Mouse (Mus musculus) liver, embryonic 12.5 days (tissue): ENCODE results near the gene Pik3ap1. TPM values are rescaled to one million over a fixed set of nuclear protein-coding genes. Genes with fewer than 3 reads are reported as not detected.

Experiments
- ATAC-seq: fragments of 200-750 bp; cut with Nextera tagmentation; 2 replicates; pipeline ENCODE4 v1.8.0; 2017; ENCODE audit warnings: moderate number of reproducible peaks, mild to moderate bottlenecking, moderate library complexity
- H3K27ac ChIP-seq: fragments of 300-500 bp; sonication (generic); 2 replicates; pipeline ENCODE4 v1.5.1; 2016; ENCODE audit warnings: mild to moderate bottlenecking
- H3K27me3 ChIP-seq: fragments of 300-500 bp; sonication (generic); replicated peaks from 2 replicates; pipeline ENCODE4 v1.6.1; 2016; ENCODE audit warnings: mild to moderate bottlenecking, moderate library complexity
- H3K36me3 ChIP-seq: fragments of 300-500 bp; sonication (generic); 2 replicates; pipeline ENCODE4 v1.6.1; 2016; ENCODE audit warnings: mild to moderate bottlenecking, moderate library complexity
- H3K4me1 ChIP-seq: fragments of 300-500 bp; sonication (generic); 2 replicates; pipeline ENCODE4 v1.6.1; 2016
- H3K4me2 ChIP-seq: fragments of 300-500 bp; sonication (generic); 2 replicates; pipeline ENCODE4 v1.6.1; 2016; ENCODE audit warnings: mild to moderate bottlenecking, moderate library complexity
- H3K4me3 ChIP-seq: fragments of 300-500 bp; sonication (generic); 2 replicates; pipeline ENCODE4 v1.5.1; 2016; ENCODE audit warnings: mild to moderate bottlenecking, moderate library complexity
- H3K9ac ChIP-seq: fragments of 300-500 bp; sonication (generic); 2 replicates; pipeline ENCODE4 v1.6.1; 2016; ENCODE audit warnings: mild to moderate bottlenecking, moderate library complexity
- H3K9me3 ChIP-seq: fragments of 300-500 bp; sonication (generic); replicated peaks from 2 replicates; pipeline ENCODE4 v1.6.1; 2016; ENCODE audit warnings: mild to moderate bottlenecking, moderate library complexity
- WGBS: fragments of 180-500 bp; shearing (Covaris S2); methylation state at CpG from one replicate; pipeline ENCODE4 v1.1.7; 2016; ENCODE audit not compliant: insufficient replicate concordance; 5-methylcytosine and 5-hydroxymethylcytosine counted together
- polyA plus RNA-seq: library from polyadenylated mRNA; unstranded; fragments of >200 nt; fragmentation: Nextera tagmentation; extraction: Ambion mirVana; gene quantifications from 2 replicates; pipeline ENCODE4 v1.2.1, GENCODE M21; 2016

Gene Pik3ap1
- polyA plus RNA-seq, 1 experiment from 2014 or later: 6.0 TPM

DNA sequence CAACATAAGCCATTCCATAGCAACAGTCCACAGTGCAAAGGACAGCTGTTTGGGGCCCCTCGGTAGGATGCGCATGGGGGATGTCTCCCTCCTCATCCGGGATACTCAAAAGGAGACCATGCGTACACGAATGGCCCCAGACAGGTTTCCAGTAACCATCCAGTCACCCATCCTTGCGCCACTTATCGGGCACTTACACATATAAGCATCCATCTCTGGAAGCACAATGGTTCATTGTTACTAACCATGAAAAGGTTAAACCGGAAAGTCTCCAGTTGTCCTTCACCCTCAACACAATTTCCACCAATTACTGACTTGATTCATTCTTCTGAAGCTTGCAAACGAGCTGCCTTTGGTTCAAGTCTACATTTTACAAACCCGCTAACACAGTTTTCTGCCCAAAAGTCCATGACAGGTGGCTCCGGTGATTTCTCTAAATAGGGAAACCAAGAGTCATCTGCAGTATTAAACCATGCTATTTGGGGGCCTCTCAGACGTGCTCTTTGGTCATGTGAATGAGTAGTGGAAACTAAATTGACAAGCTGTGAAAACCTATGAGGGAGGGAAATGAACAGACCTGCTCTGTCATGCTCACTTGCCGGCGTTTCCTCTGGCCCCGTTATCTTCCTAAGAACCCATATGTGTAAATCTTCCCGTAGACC is 18.6 kb downstream of the Pik3ap1 start:
- Histone ChIP-seq H3K27ac (no peak overlapping the region), H3K4me3 (no peak overlapping the region), H3K9me3 (no peaks in the 10 kb centered on the region), H3K9ac (no peak overlapping the region), H3K4me1 (0 out of 2 replicates have a peak, but pooled peaks cover 2% of the 10 kb centered on the region), H3K4me2 (no peak overlapping the region), H3K27me3 (no peaks in the 10 kb centered on the region), H3K36me3 (no peaks in the 10 kb centered on the region)
- 67% methylated on average over 16 of the region's 16 CpGs for WGBS
- no peak for ATAC-seq

DNA sequence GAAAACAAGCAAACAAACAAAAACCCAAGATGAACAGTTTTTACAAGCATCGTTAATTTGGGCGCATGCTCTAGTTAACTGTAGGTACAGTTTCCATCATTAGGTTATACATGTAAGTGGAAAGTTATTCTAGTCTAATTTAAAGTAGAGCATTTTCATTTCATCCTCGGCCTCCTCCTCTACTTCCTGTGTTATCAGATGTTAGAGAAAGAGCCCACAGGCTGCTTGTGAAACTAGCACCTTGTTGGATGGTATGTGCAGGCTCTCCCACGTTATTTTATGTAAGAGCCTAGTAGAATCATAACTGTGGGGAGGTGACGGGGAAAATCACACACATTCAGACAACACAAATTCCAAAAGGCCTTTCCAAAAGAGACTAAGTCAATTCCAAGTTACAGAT is 19.3 kb downstream of the Pik3ap1 start:
- Histone ChIP-seq H3K9me3 (no peaks in the 10 kb centered on the region), H3K9ac (no peak overlapping the region), H3K36me3 (no peaks in the 10 kb centered on the region), H3K27me3 (no peaks in the 10 kb centered on the region), H3K4me2 (no peak overlapping the region), H3K4me1 (0 out of 2 replicates have a peak, but pooled peaks cover 2% of the 10 kb centered on the region), H3K4me3 (no peak overlapping the region), H3K27ac (no peak overlapping the region)
- no peak for ATAC-seq
- WGBS: 62% methylated on average over 5 of the region's 5 CpGs

DNA sequence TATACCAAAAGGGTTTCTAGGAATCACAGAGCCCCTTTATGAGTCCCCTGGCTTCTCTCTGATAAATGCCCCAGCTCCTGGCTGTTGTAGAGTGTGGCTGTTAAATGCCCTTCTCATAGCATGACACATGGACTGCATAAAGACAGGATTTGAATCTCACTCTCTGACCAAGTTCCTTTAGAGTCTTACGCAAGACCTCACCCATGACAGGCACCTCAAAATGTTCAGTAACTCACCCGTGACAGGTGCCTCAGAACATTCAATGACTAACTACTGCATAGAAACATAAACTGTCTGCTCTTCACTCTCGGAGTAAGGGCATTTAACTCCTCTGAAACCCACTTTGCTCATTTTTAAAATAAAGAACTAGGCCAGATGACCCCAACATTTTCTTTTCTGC is 20.4 kb downstream of the Pik3ap1 start:
- no peaks in the 10 kb centered on the region for H3K9me3 ChIP-seq
- H3K27ac ChIP-seq: no peak overlapping the region
- WGBS: 55% methylated on average over 3 of the region's 3 CpGs
- 0 out of 2 replicates have a peak, but pooled peaks cover 2% of the 10 kb centered on the region for H3K4me1 ChIP-seq
- no peaks in the 10 kb centered on the region for H3K36me3 ChIP-seq
- no peak overlapping the region for H3K9ac ChIP-seq
- H3K4me2 ChIP-seq: no peak overlapping the region
- H3K27me3 ChIP-seq: no peaks in the 10 kb centered on the region
- no peak overlapping the region for H3K4me3 ChIP-seq
- no peak for ATAC-seq

DNA sequence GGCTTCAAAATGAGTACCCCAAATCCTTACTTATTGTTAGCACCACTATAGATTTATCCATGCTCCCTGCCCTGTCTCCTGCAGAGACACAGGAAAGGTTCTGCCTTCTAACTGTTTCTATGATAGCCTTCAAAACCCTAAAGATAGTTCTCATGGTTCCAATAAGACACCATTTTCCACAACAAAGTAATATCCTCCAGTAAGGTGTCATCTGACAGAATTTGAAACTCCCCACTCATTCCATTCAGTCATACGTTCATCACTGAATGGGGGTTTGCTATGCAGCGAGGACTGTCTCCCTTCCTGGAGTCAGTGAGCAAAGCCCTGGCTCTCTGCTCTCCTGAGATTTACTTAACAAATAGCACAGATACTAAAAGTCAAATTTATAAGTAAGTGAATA is 21.9 kb downstream of the Pik3ap1 start:
- Histone ChIP-seq H3K4me1 (0 out of 2 replicates have a peak, but pooled peaks cover 2% of the 10 kb centered on the region), H3K9ac (no peak overlapping the region), H3K4me3 (no peak overlapping the region), H3K27ac (no peak overlapping the region), H3K9me3 (no peaks in the 10 kb centered on the region), H3K36me3 (no peaks in the 10 kb centered on the region), H3K4me2 (no peak overlapping the region), H3K27me3 (no peaks in the 10 kb centered on the region)
- WGBS: 73% methylated on average over 2 of the region's 2 CpGs
- ATAC-seq: no peak

DNA sequence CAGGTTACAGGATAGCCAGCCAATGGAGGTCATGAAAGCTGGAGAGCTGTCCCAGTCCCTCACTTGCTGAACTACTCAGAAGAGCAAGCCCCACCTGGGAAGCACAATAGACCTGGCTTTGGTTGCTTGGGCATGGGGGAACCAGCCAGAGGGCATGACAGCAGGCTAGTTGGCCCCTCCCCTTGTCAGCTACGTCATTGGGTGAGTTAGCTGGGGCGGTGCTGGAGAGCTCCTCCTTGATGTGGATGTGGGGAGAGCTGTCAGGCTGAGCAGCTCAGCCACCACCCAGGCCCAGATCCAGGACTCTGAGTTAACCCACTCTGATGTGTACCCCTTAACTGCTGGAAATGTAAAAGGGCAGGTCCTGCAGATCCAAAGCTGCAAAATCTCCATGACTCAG is 24.4 kb downstream of the Pik3ap1 start:
- no peak overlapping the region for H3K4me2 ChIP-seq
- no peaks in the 10 kb centered on the region for H3K36me3 ChIP-seq
- H3K4me1 ChIP-seq: no peaks in the 10 kb centered on the region
- no peak overlapping the region for H3K9ac ChIP-seq
- 15% methylated on average over 2 of the region's 2 CpGs for WGBS
- 0 out of 2 replicates have a peak, but pooled peaks have one; percentile 27 for ATAC-seq
- no peak overlapping the region for H3K4me3 ChIP-seq
- no peak overlapping the region for H3K27ac ChIP-seq
- no peaks in the 10 kb centered on the region for H3K9me3 ChIP-seq
- no peaks in the 10 kb centered on the region for H3K27me3 ChIP-seq

DNA sequence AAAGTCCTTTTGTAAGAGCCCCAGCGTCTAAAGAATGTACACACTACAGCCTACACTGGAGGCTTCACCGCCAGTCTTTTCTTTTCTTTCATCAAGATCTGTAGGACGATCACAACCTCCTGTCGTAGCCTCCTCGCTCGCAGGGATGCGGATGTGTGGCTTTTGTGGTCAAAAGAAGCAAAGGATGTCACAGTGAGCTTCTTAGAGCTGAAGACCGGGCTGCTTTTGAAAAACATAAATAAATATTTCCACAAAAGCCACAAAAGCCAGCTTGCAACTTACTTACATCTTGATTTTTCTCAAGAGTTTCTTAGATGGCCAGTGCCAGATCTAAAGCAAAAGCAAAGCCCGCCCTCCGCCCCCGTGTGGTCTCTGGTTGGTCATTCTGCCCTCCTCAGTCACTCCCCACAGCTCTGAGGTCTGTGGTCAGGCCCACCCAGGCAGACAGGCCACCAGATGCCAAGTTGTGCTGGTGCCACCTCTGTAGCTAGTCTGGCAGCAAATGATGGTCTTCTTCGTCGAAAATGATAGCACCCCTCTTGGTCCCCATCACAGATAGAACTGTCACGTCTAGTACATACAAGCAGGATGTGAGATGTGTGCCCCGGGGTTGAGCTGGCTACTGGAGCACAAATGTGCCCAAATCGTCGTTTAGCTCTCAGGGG is 30.5 kb downstream of the Pik3ap1 start:
- Histone ChIP-seq H3K9ac (no peak overlapping the region), H3K4me3 (no peak overlapping the region), H3K4me2 (no peak overlapping the region), H3K27me3 (no peaks in the 10 kb centered on the region), H3K4me1 (no peaks in the 10 kb centered on the region), H3K36me3 (no peaks in the 10 kb centered on the region), H3K9me3 (no peaks in the 10 kb centered on the region), H3K27ac (no peak overlapping the region)
- WGBS: 44% methylated on average over 17 of the region's 17 CpGs
- ATAC-seq: no peak

DNA sequence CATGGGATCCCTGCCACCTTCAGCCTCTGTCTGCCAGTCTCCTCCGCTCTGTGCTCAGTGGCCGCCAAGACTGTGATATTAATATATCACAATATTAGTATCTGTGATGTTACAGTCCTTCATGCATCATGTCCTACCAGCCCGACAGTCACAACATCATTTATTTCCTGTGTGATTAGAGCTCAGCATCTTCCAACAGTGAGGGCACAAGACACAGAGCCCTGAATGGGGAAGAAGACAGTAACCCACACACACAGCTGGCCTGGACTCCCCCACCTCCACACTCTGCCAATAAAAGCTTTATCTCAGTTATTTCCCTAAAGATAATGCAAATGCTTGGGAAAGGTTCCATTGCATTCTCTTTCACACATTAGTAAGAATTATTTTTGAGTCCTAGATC is 35.3 kb downstream of the Pik3ap1 start:
- H3K4me1 ChIP-seq: peaks cover 35% of the 10 kb centered on the region
- H3K9ac ChIP-seq: no peak overlapping the region
- no peak overlapping the region for H3K4me2 ChIP-seq
- no peaks in the 10 kb centered on the region for H3K27me3 ChIP-seq
- no peak overlapping the region for H3K4me3 ChIP-seq
- WGBS: 54% methylated on average over 3 of the region's 3 CpGs
- no peak overlapping the region for H3K27ac ChIP-seq
- no peaks in the 10 kb centered on the region for H3K36me3 ChIP-seq
- ATAC-seq: no peak
- no peaks in the 10 kb centered on the region for H3K9me3 ChIP-seq

DNA sequence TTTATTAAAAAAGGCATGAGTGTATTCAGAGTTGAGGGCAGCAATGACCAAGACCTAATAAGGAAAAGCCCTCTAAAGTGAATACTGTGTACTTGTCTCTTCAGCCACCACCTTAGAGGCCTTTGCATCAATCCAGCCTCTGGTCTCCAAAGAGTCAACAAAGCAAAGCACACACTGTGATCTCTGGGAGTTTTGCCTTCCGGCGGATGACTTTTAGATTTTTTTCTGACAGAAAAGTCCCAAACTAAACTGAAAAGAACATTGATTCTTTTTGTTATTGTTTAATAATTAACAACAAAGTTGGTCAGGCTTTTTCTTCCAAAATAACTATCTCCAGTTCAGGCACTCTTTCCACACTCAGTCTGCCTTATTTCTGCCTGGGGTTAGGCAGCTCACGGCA is 36.7 kb downstream of the Pik3ap1 start:
- H3K9me3 ChIP-seq: no peaks in the 10 kb centered on the region
- 66% methylated on average over 3 of the region's 3 CpGs for WGBS
- 0 out of 2 replicates have a peak overlapping the region, but pooled peaks have one; percentile 51 for H3K27ac ChIP-seq
- H3K9ac ChIP-seq: no peak overlapping the region
- ATAC-seq: no peak
- H3K36me3 ChIP-seq: no peaks in the 10 kb centered on the region
- peaks cover 35% of the 10 kb centered on the region for H3K4me1 ChIP-seq
- H3K4me3 ChIP-seq: no peak overlapping the region
- H3K4me2 ChIP-seq: no peak overlapping the region
- no peaks in the 10 kb centered on the region for H3K27me3 ChIP-seq

DNA sequence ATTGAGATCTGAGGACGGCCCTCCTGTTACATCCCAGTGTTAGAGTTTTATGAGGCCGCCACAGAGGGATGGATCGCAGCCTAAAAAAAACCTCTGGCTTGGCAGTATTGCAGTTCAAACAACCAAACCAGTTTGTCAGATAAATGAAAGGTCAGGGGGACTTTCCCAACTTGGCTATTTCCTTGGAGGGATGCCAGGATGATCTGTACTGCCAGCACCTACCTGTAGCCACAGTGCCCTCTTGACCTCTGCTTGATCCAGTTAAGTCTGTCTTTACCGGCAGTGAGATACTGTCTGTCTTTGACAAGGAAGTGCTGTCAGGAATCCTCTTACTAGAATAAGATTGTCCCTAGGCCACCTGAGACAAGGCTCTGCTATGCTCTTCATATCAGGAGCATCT is 37.6 kb downstream of the Pik3ap1 start:
- Histone ChIP-seq H3K4me2 (no peak overlapping the region), H3K36me3 (no peaks in the 10 kb centered on the region), H3K4me3 (no peak overlapping the region), H3K9me3 (no peaks in the 10 kb centered on the region), H3K27ac (0 out of 2 replicates have a peak overlapping the region, but pooled peaks have one; percentile 15), H3K4me1 (peaks cover 35% of the 10 kb centered on the region), H3K9ac (no peak overlapping the region), H3K27me3 (no peaks in the 10 kb centered on the region)
- WGBS: 60% methylated on average over 4 of the region's 4 CpGs
- ATAC-seq: no peak

DNA sequence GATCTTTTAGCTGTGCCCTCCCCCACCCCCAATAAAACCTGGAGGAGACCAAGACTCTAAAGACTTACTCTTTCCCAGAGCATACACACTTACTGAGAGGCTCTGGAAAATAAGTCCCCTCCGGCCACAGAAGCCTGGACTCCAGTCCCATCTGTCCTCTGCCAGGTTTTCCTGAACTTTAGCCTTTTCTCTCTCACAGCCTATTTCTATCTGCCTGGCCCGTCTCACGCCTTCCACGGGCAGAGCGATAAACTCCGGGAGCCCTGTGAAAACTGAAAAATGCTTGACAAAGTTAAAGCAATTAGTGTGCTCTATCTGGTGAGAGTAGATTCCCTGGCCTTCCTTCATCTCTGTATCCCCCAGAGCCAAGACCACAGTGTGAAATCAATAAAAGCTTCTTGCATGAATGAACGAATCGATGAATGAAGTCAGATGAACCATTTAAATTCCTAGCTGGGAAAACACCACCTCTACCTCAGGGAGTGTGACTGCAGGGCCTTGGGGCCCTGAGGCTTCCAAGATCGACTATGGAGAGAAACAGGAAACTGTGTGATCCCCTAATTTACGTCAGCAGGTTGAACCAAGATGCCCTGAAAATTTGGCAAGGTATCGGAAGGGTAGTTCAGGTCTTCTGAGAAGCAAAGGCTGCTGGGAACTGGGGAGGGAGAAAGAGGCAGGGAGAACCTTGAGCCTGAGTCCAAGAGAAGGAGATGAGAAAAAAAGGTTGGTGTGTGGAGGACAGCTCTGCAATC is 38.6 kb downstream of the Pik3ap1 start:
- no peak overlapping the region for H3K4me2 ChIP-seq
- no peaks in the 10 kb centered on the region for H3K36me3 ChIP-seq
- no peak overlapping the region for H3K9ac ChIP-seq
- H3K4me1 ChIP-seq: peaks cover 35% of the 10 kb centered on the region
- no peaks in the 10 kb centered on the region for H3K9me3 ChIP-seq
- H3K27me3 ChIP-seq: no peaks in the 10 kb centered on the region
- H3K27ac ChIP-seq: no peak overlapping the region
- H3K4me3 ChIP-seq: no peak overlapping the region
- 64% methylated on average over 11 of the region's 11 CpGs for WGBS
- no peak for ATAC-seq

DNA sequence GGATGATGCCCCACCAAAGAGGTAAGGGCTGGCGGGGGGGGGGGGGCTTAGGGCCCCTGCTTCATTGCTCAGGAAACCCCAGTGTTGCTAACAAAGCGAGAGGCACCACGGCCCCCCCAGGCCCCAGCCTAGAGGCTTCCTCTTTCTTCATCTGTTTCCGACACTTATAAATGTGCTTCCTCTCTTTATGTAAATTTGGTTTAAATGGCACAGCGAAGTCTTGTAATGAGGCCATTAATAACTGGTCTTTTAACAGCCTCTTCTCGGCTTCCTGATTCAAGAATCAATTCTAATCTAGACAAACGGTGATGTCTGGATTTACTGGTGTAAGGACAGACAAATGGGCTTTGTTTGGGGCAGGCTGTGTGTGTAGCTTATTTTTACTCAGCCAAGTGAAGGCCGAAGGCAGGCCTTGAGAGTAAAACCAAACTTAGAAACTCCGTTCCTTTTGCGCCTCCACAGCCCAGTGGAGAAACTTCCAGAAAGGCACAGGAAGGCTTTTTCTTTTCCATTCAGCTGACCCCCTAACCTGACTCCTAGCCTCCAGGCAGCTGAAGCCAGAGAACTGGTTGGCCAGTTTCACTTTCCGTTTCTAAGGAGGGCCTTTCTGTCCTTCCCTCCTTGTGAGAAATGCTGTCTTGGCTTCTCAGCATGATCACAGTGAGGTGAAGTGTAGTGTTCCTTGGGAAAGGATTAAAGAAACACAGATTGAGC is 39.7 kb downstream of the Pik3ap1 start:
- Histone ChIP-seq H3K27me3 (no peaks in the 10 kb centered on the region), H3K4me2 (peak overlapping the region; percentile 46), H3K9me3 (no peaks in the 10 kb centered on the region), H3K27ac (peak overlapping the region; percentile 66), H3K4me1 (peaks cover 35% of the 10 kb centered on the region), H3K4me3 (no peak overlapping the region; the same call in 1 of the 2 replicates), H3K9ac (no peak overlapping the region), H3K36me3 (no peaks in the 10 kb centered on the region)
- 22% methylated on average over 11 of the region's 11 CpGs for WGBS
- no peak for ATAC-seq
